Mouse (Mus musculus) megakaryocyte, embryonic 14.5 days (primary cell): ENCODE data around the gene Sox5.

Experiments used
- FLI1 ChIP-seq: IDR thresholded peaks from 2 replicates; pipeline ENCODE4 v1.6.1; 2012; ENCODE audit warnings: low read length, inconsistent platforms, mixed read lengths
- GATA1 ChIP-seq: IDR thresholded peaks from 3 replicates; pipeline ENCODE4 v1.6.1; 2012; ENCODE audit warnings: mixed read lengths, low read length, inconsistent platforms, borderline replicate concordance

DNA sequence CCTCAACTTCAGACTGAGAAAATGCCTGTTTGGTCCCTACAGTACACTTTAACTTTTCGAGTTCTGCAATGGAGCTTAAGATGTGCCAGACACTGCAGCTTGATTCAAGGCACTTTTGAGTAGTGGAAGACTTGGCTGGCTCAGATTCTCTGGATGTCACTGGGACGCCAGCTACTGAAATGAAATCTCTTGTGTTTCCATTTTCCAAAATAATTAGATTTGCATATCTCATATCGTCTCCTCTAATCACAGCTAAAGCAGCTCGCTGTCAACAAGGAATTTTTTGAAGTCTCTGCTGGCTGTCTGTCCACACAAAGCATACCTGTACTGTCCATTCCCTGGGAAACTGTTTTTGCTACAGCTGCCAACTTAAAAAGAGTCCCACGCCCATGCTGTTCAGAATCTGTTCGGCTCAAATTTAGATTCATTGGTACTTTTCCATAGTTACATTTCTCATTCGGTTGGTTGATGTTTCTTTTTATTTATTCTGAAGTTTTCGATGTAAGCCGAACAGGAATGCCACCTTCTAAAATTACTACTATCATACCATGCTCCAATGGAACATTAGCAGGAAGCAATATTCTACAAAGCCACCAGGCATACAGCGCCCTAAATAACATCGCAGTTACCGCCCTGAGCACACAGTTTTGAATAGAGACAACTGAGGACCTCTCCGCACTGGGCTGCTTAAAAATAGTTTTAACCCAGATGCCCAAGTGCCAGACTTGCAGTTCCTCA is 28.4 kb downstream of the Sox5 start:
- no peak for TF ChIP-seq GATA1
- TF ChIP-seq FLI1 = no peak
